Mouse (Mus musculus): ENCODE data around the gene Gm14419. TPM values are rescaled to one million over a fixed set of nuclear protein-coding genes. Genes with fewer than 3 reads are reported as not detected.
"Not testable (repeated sequence)": the region's sequence is repeated elsewhere in the genome, so short reads cannot be mapped to it uniquely, and the experiment has no call there.

Gene Gm14419
- total RNA-seq (2021) = 10 to 100 TPM; 68.4 to 69.2 TPM

DNA sequence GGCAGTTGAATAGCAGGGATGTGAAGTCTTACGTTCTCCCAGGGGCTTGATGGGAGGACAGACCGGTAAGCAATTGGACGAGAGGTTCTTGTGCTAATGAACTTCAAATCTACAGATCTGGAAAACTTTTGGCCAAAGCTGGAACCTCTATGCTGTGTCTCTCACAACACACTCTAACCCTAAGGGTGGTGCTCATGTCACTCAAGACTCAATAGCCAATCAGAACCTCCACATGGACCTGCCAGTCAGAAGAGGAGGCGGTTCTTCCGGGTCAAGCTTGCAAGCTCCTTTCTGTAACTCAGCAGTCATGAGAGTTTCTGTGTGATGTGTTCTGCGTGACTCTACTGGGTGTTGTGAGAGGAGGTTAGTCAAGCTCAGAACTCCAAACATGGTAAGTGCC lies at the start of gene Gm14419:
TSS of gene Gm14419 (plus strand) at position 301 of the 400 bp plus-strand sequence.
- not testable (repeated sequence) for DNase-seq (ENCODE audit: extremely low spot score in 1 of 2, low spot score in 1 of 2)

Other genes starting within 250 kb of the Gm14419 start
- 10 to 100 TPM; 18.8 to 24.2 TPM for gene Gm14295, start 202.3 kb upstream of the Gm14419 start, total RNA-seq (2021)
- not detected for gene Gm14408, start 169.8 kb upstream of the Gm14419 start, total RNA-seq (2021)
- gene Gm14296, start 73.1 kb upstream of the Gm14419 start, total RNA-seq (2021) = 10 to 100 TPM; 19.0 to 20.6 TPM
- gene Gm14401, start 73.4 kb downstream of the Gm14419 start, total RNA-seq (2021) = 1 to 10 TPM in 1 of 2 experiments, under 1 TPM in 1; 0.89 to 1.6 TPM
- gene Gm14410, start 205.5 kb downstream of the Gm14419 start, total RNA-seq (2021) = 10 to 100 TPM; 45.6 to 47.7 TPM